Mouse (Mus musculus) layer of hippocampus, adult 2 months (tissue): ENCODE results near the gene 2310011J03Rik. TPM values are rescaled to one million over a fixed set of nuclear protein-coding genes. Genes with fewer than 3 reads are reported as not detected.

ENCODE experiments used
- DNase-seq, 2 experiments: peaks; one replicate each; pipeline ENCODE4 v3.0.0; 2022; ENCODE audit warnings: low spot score in 2 of 2
- H3K27ac ChIP-seq: fragments of 200-600 bp; 2 replicates; pipeline ENCODE4 v1.8.1; 2022
- H3K4me3 ChIP-seq: fragments of 200-600 bp; 2 replicates; pipeline ENCODE4 v1.8.1; 2022; ENCODE audit warnings: mild to moderate bottlenecking
- CTCF ChIP-seq: fragments of 200-600 bp; conservative IDR thresholded peaks from 2 replicates; pipeline ENCODE4 v1.8.1; 2022; ENCODE audit warnings: antibody characterized with exemption, mild to moderate bottlenecking, moderate library complexity
- microRNA-seq, 2 experiments: library from miRNA; unstranded; fragments of <30 nt; microRNA quantifications; one replicate each; pipeline ENCODE4 v1.2.0; 2021
- total RNA-seq, 2 experiments: library from RNA; stranded (reverse); gene quantifications; 2 replicates each; pipeline ENCODE4 v1.2.3; 2021

Gene 2310011J03Rik
- total RNA-seq, 2 experiments from 2014 or later: 23.5 to 25.7 TPM

DNA sequence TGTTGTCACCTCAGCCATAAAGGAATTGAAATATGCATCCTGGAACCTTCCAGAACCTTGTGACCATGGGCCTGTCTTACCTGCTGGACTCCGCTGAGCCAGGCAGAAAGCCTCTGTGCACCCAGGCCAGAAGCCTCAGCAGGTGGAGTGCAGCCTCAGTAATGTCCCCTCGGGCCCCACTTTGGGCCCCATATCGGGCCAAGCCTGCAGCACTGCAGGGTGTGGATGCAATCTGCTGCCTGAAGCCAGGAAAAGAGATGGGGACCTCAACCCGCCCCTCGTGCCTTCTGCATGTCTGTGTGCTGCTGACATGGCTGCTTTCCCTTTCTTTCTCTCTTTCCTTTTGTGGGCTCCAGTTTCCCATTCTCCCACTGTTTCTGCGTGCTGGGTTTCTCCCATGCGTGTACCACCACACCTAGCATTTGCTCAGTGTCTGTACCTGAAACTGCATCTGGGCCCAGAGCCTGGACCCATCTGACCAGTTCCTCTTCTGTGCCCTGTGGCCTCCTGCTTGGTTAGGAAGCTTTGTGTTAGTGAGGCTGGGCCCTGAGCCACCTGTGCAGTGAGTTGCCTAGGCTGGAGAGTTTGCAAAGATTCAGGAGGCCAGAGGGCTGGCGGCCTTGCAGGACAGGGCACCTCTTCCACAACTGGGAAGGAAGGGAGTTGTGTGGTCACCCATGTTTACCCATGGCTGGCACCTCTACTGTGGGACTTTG is 48.3 kb downstream of the 2310011J03Rik start:
- no peak for TF ChIP-seq CTCF
- Histone ChIP-seq H3K27ac (no peak overlapping the region), H3K4me3 (no peak overlapping the region)
- no peak for DNase-seq

GRCm38 (mm10) chr10:80271186-80271843 is 49.0 kb downstream of the 2310011J03Rik start:
- H3K27ac ChIP-seq: peak overlapping the region; percentile 62; the same call in 1 of the 2 replicates
- H3K4me3 ChIP-seq: no peak overlapping the region
- no peak for DNase-seq
- TF ChIP-seq CTCF: no peak

DNA sequence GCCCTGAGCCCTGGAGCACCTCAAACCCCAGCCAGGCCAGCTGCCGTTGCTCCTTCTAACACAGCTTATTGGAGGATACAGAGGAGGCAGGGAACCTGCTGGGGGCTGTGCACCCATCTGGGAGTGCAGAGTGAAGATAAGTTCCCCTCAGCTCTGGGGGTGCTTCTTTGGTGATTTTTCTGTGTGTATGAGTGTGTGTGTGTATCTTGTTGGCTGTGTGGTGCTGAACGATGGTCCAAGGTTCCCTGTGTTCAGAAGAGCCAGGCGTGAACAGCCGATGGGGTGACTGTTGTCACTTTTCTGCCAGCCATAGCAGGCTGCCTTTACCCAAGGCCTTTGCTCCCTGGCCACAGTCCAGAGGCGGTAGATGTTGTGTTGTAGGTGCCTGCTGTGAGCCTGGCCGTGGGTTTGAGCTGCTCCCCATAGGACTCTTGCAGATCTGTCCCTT is 49.6 kb downstream of the 2310011J03Rik start:
- H3K4me3 ChIP-seq: no peak overlapping the region
- no peak for TF ChIP-seq CTCF
- DNase-seq: no peak
- H3K27ac ChIP-seq: peak overlapping the region; percentile 62; the same call in 1 of the 2 replicates

DNA sequence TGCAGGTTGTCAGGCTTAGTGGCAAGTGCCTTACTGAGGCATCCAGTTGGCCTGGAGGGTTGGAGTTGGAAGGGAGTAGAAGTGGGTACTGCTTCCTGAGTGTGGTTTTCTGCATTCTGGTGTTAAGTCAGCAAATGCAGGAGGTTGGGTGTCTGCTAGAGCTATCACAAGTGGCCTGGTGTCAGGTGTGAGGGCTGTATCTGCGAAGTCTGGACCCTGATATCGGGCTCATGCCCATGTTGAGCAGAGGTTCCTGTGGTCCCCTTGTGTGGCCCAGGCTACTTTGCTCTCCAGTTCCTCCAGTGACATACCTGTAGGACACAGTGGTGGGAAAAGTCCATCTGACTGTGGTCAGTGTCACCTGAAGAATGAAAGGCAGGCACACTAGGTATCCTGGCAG is 50.2 kb downstream of the 2310011J03Rik start:
- DNase-seq: no peak
- H3K4me3 ChIP-seq: no peak overlapping the region
- TF ChIP-seq CTCF: no peak
- peak overlapping the region; percentile 62; the same call in 1 of the 2 replicates for H3K27ac ChIP-seq

Small RNA genes lying within 50 kb of the gene (microRNA-seq; reads per million reads assigned to microRNA genes)
- 0.96 to 2.6 reads per million in 2 experiments for gene Mir6911

Other genes starting within 250 kb of the 2310011J03Rik start
- 10 to 100 TPM; 22.4 to 23.4 TPM for gene Sbno2, start 215.0 kb downstream of the 2310011J03Rik start, total RNA-seq
- 10 to 100 TPM; 96.8 to 97.7 TPM for gene Stk11, start 204.7 kb downstream of the 2310011J03Rik start, total RNA-seq
- gene Atp5d, start 181.9 kb downstream of the 2310011J03Rik start, total RNA-seq: 100 to 1,000 TPM; 332 to 344 TPM
- 100 to 1,000 TPM; 331 to 341 TPM for gene Cbarp, start 179.7 kb downstream of the 2310011J03Rik start, total RNA-seq
- gene Midn, start 172.3 kb downstream of the 2310011J03Rik start, total RNA-seq: 10 to 100 TPM; 53.1 to 54.5 TPM
- 100 to 1,000 TPM in 1 of 2 experiments, 10 to 100 TPM in 1; 88.3 to 103 TPM for gene Cirbp, start 154.6 kb downstream of the 2310011J03Rik start, total RNA-seq
- gene 1600002K03Rik, start 147.6 kb downstream of the 2310011J03Rik start, total RNA-seq: 1 to 10 TPM; 7.0 to 7.4 TPM
- gene Efna2, start 141.1 kb downstream of the 2310011J03Rik start, total RNA-seq: 1 to 10 TPM; 7.1 to 9.7 TPM
- 10 to 100 TPM; 41.4 to 49.6 TPM for gene Mum1, start 94.1 kb downstream of the 2310011J03Rik start, total RNA-seq
- 100 to 1,000 TPM; 201 to 210 TPM for gene Ndufs7, start 71.4 kb downstream of the 2310011J03Rik start, total RNA-seq
- 10 to 100 TPM; 29.8 to 33.1 TPM for gene Gamt, start 59.5 kb downstream of the 2310011J03Rik start, total RNA-seq
- 10 to 100 TPM; 91.2 to 95.4 TPM for gene Dazap1, start 59.1 kb downstream of the 2310011J03Rik start, total RNA-seq
- 100 to 1,000 TPM; 926 to 932 TPM for gene Rps15, start 28.1 kb downstream of the 2310011J03Rik start, total RNA-seq
- 100 to 1,000 TPM in 1 of 2 experiments, 10 to 100 TPM in 1; 98.3 to 110 TPM for gene Apc2, start 24.6 kb downstream of the 2310011J03Rik start, total RNA-seq
- 1 to 10 TPM; 2.8 to 3.2 TPM for gene Pcsk4, start 9.0 kb upstream of the 2310011J03Rik start, total RNA-seq
- gene Reep6, start 9.4 kb upstream of the 2310011J03Rik start, total RNA-seq: 10 to 100 TPM in 1 of 2 experiments, 1 to 10 TPM in 1; 9.6 to 11.0 TPM
- 1 to 10 TPM; 4.7 to 7.2 TPM for gene Adamtsl5, start 27.9 kb upstream of the 2310011J03Rik start, total RNA-seq
- gene Plk5, start 35.9 kb upstream of the 2310011J03Rik start, total RNA-seq: 10 to 100 TPM; 33.4 to 36.6 TPM
- gene Mex3d, start 67.1 kb upstream of the 2310011J03Rik start, total RNA-seq: 10 to 100 TPM; 15.5 to 17.1 TPM
- gene Mbd3, start 79.0 kb upstream of the 2310011J03Rik start, total RNA-seq: 100 to 1,000 TPM; 147 to 149 TPM
- 100 to 1,000 TPM; 404 to 413 TPM for gene Uqcr11, start 86.3 kb upstream of the 2310011J03Rik start, total RNA-seq
- gene Tcf3, start 113.1 kb upstream of the 2310011J03Rik start, total RNA-seq: 10 to 100 TPM; 27.6 to 31.6 TPM
- not detected for gene Onecut3, start 174.3 kb upstream of the 2310011J03Rik start, total RNA-seq
- under 1 TPM; 0.12 to 0.31 TPM for gene Atp8b3, start 218.6 kb upstream of the 2310011J03Rik start, total RNA-seq
- gene Rexo1, start 241.0 kb upstream of the 2310011J03Rik start, total RNA-seq: 10 to 100 TPM; 51.6 to 52.8 TPM